Mouse (Mus musculus) C2C12 (cell line): ENCODE measurements around the gene Crygd. TPM values are rescaled to one million over a fixed set of nuclear protein-coding genes. Genes with fewer than 3 reads are reported as not detected.
A peak's percentile ranks its signal among the peaks of the same experiment; 100 is the strongest.

Experiments
- H3K27me3 ChIP-seq: one replicate; pipeline ENCODE4 v1.6.1; 2011; ENCODE audit not compliant: control insufficient read depth, insufficient read depth, insufficient read length
- H3K36me3 ChIP-seq: one replicate; pipeline ENCODE4 v1.6.1; 2011; ENCODE audit not compliant: control insufficient read depth, insufficient read depth
- H3K4me3 ChIP-seq: one replicate; pipeline ENCODE4 v1.5.1; 2011; ENCODE audit warnings: mild to moderate bottlenecking, control low read depth; ENCODE audit not compliant: poor library complexity, insufficient read depth, severe bottlenecking
- H3K79me2 ChIP-seq: one replicate; pipeline ENCODE4 v1.6.1; 2011; ENCODE audit not compliant: control insufficient read depth, insufficient read depth
- H3K79me3 ChIP-seq: one replicate; pipeline ENCODE4 v1.6.1; 2011; ENCODE audit warnings: low read depth, control low read depth
- H3ac ChIP-seq: one replicate; pipeline ENCODE3; 2011; ENCODE audit warnings: low read depth; ENCODE audit not compliant: control insufficient read depth, insufficient read length
- CEBPB ChIP-seq: IDR thresholded peaks from one replicate; pipeline ENCODE4 v1.6.1; 2011; ENCODE audit warnings: low read depth, mild to moderate bottlenecking, control low read depth, moderate library complexity
- CTCF ChIP-seq: IDR thresholded peaks from one replicate; pipeline ENCODE4 v1.5.1; 2011; ENCODE audit not compliant: control insufficient read depth, insufficient read depth, insufficient read length
- FOSL1 ChIP-seq: IDR thresholded peaks from one replicate; pipeline ENCODE4 v1.8.0; 2011; ENCODE audit warnings: mild to moderate bottlenecking, low read length; ENCODE audit not compliant: poor library complexity, insufficient read depth, severe bottlenecking
- MAX ChIP-seq: IDR thresholded peaks from one replicate; pipeline ENCODE4 v1.6.1; 2011; ENCODE audit warnings: mild to moderate bottlenecking, control low read depth
- MYOD1 ChIP-seq: IDR thresholded peaks from one replicate; pipeline ENCODE4 v1.6.1; 2011; ENCODE audit warnings: low read depth; ENCODE audit not compliant: control insufficient read depth, insufficient read length
- MYOG ChIP-seq: IDR thresholded peaks from one replicate; pipeline ENCODE4 v1.6.1; 2011; ENCODE audit not compliant: control insufficient read depth, insufficient read length; ENCODE audit errors: extremely low read depth
- USF1 ChIP-seq: IDR thresholded peaks from one replicate; pipeline ENCODE4 v1.6.1; 2011; ENCODE audit warnings: low read depth, mild to moderate bottlenecking, control low read depth, moderate library complexity
- polyA plus RNA-seq: library from polyadenylated mRNA; unstranded; fragments of >200 nt; fragmentation: generic; extraction: Trizol; gene quantifications from one replicate; pipeline ENCODE4 v1.2.1, GENCODE M21; 2012; ENCODE audit warnings: missing spikeins

The Crygd gene
- polyA plus RNA-seq, 1 experiment = not detected

GRCm38 (mm10) chr1:65103273-65103672 is 40.0 kb upstream of the Crygd start, which contains the start of gene Cryga:
TSS of gene Cryga (minus strand) at chr1:65103373.
- Histone ChIP-seq H3K79me2 (no peaks in the 10 kb centered on the region), H3K36me3 (no peaks in the 10 kb centered on the region), H3ac (no peak within 1 kb of the TSS), H3K79me3 (no peaks in the 10 kb centered on the region), H3K27me3 (no peaks in the 10 kb centered on the region), H3K4me3 (no peak within 1 kb of the TSS)
- TF ChIP-seq FOSL1 (no peak), CTCF (no peak), CEBPB (no peak), MAX (no peak), USF1 (no peak), MYOG (no peak), MYOD1 (no peak)

GRCm38 (mm10) chr1:65096953-65097352 is 33.7 kb upstream of the Crygd start:
- TF ChIP-seq CTCF (no peak), MYOD1 (no peak), MAX (no peak), FOSL1 (no peak), MYOG (no peak), USF1 (no peak), CEBPB (no peak)

GRCm38 (mm10) chr1:65091566-65091965 is 28.3 kb upstream of the Crygd start:
- H3ac ChIP-seq = no peak overlapping the region
- H3K4me3 ChIP-seq = no peak overlapping the region
- H3K79me3 ChIP-seq = no peaks in the 10 kb centered on the region
- H3K79me2 ChIP-seq = no peaks in the 10 kb centered on the region
- H3K27me3 ChIP-seq = no peaks in the 10 kb centered on the region
- TF ChIP-seq CTCF (no peak), MYOD1 (peak; percentile 64)
- H3K36me3 ChIP-seq = no peaks in the 10 kb centered on the region

More at GRCm38 (mm10) chr1:65096953-65097352, 33.7 kb upstream of the Crygd start:
- Histone ChIP-seq H3ac (no peak overlapping the region), H3K36me3 (no peaks in the 10 kb centered on the region), H3K79me3 (no peaks in the 10 kb centered on the region), H3K79me2 (no peaks in the 10 kb centered on the region), H3K27me3 (no peaks in the 10 kb centered on the region), H3K4me3 (no peak overlapping the region)

- H3K79me3 ChIP-seq = no peaks in the 10 kb centered on the region
- H3K36me3 ChIP-seq = no peaks in the 10 kb centered on the region
- no peak overlapping the region for H3K4me3 ChIP-seq
- H3K79me2 ChIP-seq = no peaks in the 10 kb centered on the region
- TF ChIP-seq MAX (no peak), MYOG (no peak), CTCF (no peak), FOSL1 (no peak), MYOD1 (no peak), CEBPB (peak; percentile 94)
- H3K27me3 ChIP-seq = no peaks in the 10 kb centered on the region
- no peak overlapping the region for H3ac ChIP-seq
Measured at GRCm38 (mm10) chr1:65090370-65090769, 27.1 kb upstream of the Crygd start.

DNA sequence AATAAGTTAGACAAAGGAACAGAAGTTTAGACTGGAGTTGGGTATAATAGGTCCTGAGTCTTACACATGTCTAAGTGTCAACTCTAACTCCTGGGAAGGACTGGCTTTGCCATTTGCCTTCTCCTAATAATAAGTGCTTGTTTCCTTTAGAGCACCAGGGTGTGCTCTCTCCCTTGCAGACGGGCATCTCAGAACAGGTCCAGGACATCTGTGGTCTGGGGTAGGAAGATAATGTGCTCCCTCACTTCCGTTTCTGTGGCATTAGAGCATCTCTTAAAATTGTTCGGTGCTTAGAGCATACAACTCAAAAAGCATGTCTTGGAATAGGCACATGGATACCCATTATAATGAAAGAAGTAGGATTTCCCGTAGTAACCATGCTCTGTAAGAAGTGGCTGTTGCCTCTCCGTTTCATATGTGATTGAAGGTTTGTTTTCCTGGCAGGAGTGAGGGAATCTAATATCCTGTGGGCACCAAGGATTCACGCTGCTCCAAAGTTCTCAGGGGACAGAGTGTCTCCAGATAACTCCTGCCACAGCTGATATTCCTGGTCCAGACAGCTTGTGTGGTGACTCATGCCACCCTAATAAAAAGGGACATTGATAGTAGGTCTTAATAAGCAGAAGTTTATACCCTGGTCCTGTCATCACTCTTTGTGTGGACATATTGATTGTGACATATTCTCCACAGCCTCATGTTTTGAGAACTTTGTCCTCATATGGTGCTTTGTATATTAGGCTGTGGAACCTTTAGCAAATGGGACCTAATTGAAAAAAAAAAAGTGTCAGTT is 25.5 kb upstream of the Crygd start:
- no peak overlapping the region for H3K4me3 ChIP-seq
- H3K27me3 ChIP-seq = no peaks in the 10 kb centered on the region
- no peaks in the 10 kb centered on the region for H3K36me3 ChIP-seq
- H3ac ChIP-seq = no peak overlapping the region
- H3K79me3 ChIP-seq = no peaks in the 10 kb centered on the region
- TF ChIP-seq CEBPB (peak; percentile 69), MYOD1 (peak; percentile 61), USF1 (no peak)
- H3K79me2 ChIP-seq = no peaks in the 10 kb centered on the region

DNA sequence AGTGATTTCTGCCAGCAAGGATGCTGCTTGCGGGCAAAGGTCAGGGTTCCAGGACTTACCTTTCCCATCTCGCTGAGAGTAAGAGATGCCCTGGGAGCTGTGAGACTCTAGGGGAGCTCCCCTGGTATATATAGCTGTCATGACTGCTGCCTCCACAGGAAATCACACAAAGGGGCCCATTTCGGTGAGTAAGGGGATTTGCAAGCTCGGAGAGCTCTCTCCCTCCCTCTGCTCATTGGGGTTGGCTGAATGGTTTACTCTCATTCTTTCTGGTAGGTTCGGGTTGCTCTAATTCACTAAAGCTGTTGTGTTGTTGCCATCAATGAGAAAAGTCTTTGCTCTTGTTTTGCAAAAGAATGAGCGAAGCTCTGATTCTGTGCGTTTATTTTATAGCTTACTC is 18.9 kb upstream of the Crygd start, which contains the start of gene Crygb:
Gene Crygb, minus strand, starts transcription at position 101 of the 400 bp plus-strand sequence.
- Histone ChIP-seq H3K79me3 (no peaks in the 10 kb centered on the region), H3K27me3 (no peaks in the 10 kb centered on the region)

More for the DNA sequence above, 18.9 kb upstream of the Crygd start, which contains the start of gene Crygb:
- H3K36me3 ChIP-seq = no peaks in the 10 kb centered on the region
- no peak within 1 kb of the TSS for H3K4me3 ChIP-seq
- TF ChIP-seq USF1 = no peak
- TF ChIP-seq MYOD1 = no peak
- TF ChIP-seq MYOG = no peak
- no peak within 1 kb of the TSS for H3ac ChIP-seq
- H3K79me2 ChIP-seq = no peaks in the 10 kb centered on the region
